Mouse (Mus musculus) CH12.LX (cell line): ENCODE data around the gene Dglucy. TPM values are rescaled to one million over a fixed set of nuclear protein-coding genes. Genes with fewer than 3 reads are reported as not detected.
A peak's percentile ranks its signal among the peaks of the same experiment; 100 is the strongest.

Source experiments
- DNase-seq: peaks from one replicate; pipeline ENCODE4 v3.0.0-alpha.2; 2013; ENCODE audit errors: extremely low read depth
- H3K27ac ChIP-seq: 2 replicates; pipeline ENCODE4 v1.5.1; 2012; ENCODE audit warnings: low read depth, mild to moderate bottlenecking, control low read depth, moderate library complexity; ENCODE audit not compliant: insufficient read depth
- H3K27me3 ChIP-seq: replicated peaks from 2 replicates; pipeline ENCODE3; 2012; ENCODE audit warnings: inconsistent platforms
- H3K36me3 ChIP-seq, 2 experiments: replicated peaks in 1 of 2; 2 replicates each; pipeline versions ENCODE3 to v1.6.1; 2012; ENCODE audit warnings: inconsistent platforms in 1 of 2, low read length in 1 of 2, mild to moderate bottlenecking in 1 of 2, mixed read lengths in 1 of 2, moderate library complexity in 1 of 2; ENCODE audit not compliant: control insufficient read depth in 1 of 2, insufficient read depth in 1 of 2
- H3K4me1 ChIP-seq, 2 experiments: 2 replicates each; pipeline ENCODE4 v1.6.1; 2012; ENCODE audit warnings: inconsistent platforms in 1 of 2, moderate library complexity in 1 of 2; ENCODE audit not compliant: insufficient read depth in 2 of 2, control insufficient read depth in 1 of 2
- H3K4me2 ChIP-seq: 2 replicates; pipeline ENCODE4 v1.6.1; 2012; ENCODE audit warnings: low read depth, mild to moderate bottlenecking, control low read depth; ENCODE audit not compliant: poor library complexity, insufficient read depth, severe bottlenecking
- H3K4me3 ChIP-seq, 3 experiments: fragments of 150-350 bp in 1 of 3; sonication (generic) in 1 of 3; replicated peaks in 1 of 3; 2 replicates each; pipeline versions ENCODE3 to v1.5.1; 2011 to 2012; ENCODE audit warnings: low read depth in 2 of 3, low read length in 2 of 3, mild to moderate bottlenecking in 2 of 3, moderate library complexity in 2 of 3, control low read depth in 1 of 3, improper control_type of control experiment in 1 of 3, inconsistent platforms in 1 of 3, mixed read lengths in 1 of 3; ENCODE audit not compliant: poor library complexity in 1 of 3
- H3K79me2 ChIP-seq: replicated peaks from 2 replicates; pipeline ENCODE4 v1.6.1; 2012; ENCODE audit warnings: mild to moderate bottlenecking, moderate library complexity; ENCODE audit not compliant: control insufficient read depth, poor library complexity, insufficient read depth, severe bottlenecking; ENCODE audit errors: extremely low read depth
- H3K9ac ChIP-seq: 2 replicates; pipeline ENCODE4 v1.6.1; 2012; ENCODE audit warnings: low read depth, mild to moderate bottlenecking, control low read depth, moderate library complexity; ENCODE audit not compliant: insufficient read depth
- H3K9me3 ChIP-seq: replicated peaks from 2 replicates; pipeline ENCODE3; 2012; ENCODE audit warnings: low read length, inconsistent platforms, mixed read lengths
- BHLHE40 ChIP-seq: IDR thresholded peaks from 2 replicates; pipeline ENCODE4 v1.6.1; 2011; ENCODE audit warnings: mild to moderate bottlenecking, low read depth, low read length, improper control_type of control experiment
- CHD2 ChIP-seq: IDR thresholded peaks from 2 replicates; pipeline ENCODE4 v1.6.1; 2011; ENCODE audit warnings: low read length, improper control_type of control experiment
- EP300 ChIP-seq: IDR thresholded peaks from 2 replicates; pipeline ENCODE4 v1.6.1; 2011; ENCODE audit warnings: low read length, improper control_type of control experiment
- GABPA ChIP-seq: IDR thresholded peaks from 2 replicates; pipeline ENCODE4 v1.6.1; 2012; ENCODE audit warnings: low read depth, low read length, improper control_type of control experiment, inconsistent platforms; ENCODE audit not compliant: insufficient replicate concordance
- KAT2A ChIP-seq: IDR thresholded peaks from 2 replicates; pipeline ENCODE4 v1.6.1; 2012; ENCODE audit warnings: low read length, improper control_type of control experiment, inconsistent platforms; ENCODE audit not compliant: insufficient replicate concordance
- MAFK ChIP-seq: IDR thresholded peaks from 2 replicates; pipeline ENCODE4 v1.6.1; 2011; ENCODE audit warnings: low read length, improper control_type of control experiment; ENCODE audit not compliant: insufficient replicate concordance
- MAX ChIP-seq: IDR thresholded peaks from 2 replicates; pipeline ENCODE4 v1.6.1; 2011; ENCODE audit warnings: low read length, improper control_type of control experiment
- MAZ ChIP-seq: IDR thresholded peaks from 2 replicates; pipeline ENCODE4 v1.6.1; 2012; ENCODE audit warnings: low read depth, mild to moderate bottlenecking, inconsistent platforms, low read length, improper control_type of control experiment, moderate library complexity
- MEF2A ChIP-seq: IDR thresholded peaks from 2 replicates; pipeline ENCODE4 v1.6.1; 2014; ENCODE audit warnings: low read depth, mild to moderate bottlenecking, inconsistent platforms, low read length, improper control_type of control experiment, borderline replicate concordance
- MYC ChIP-seq: IDR thresholded peaks from 2 replicates; pipeline ENCODE4 v1.6.1; 2011; ENCODE audit warnings: low read depth, mild to moderate bottlenecking, improper control_type of control experiment, low read length
- NRF1 ChIP-seq: IDR thresholded peaks from 2 replicates; pipeline ENCODE4 v1.6.1; 2014; ENCODE audit warnings: low read depth, mild to moderate bottlenecking, inconsistent platforms, low read length, improper control_type of control experiment, moderate library complexity
- POLR2A ChIP-seq: IDR thresholded peaks from 2 replicates; pipeline ENCODE4 v1.6.1; 2011; ENCODE audit warnings: low read depth, mild to moderate bottlenecking, improper control_type of control experiment, low read length
- RAD21 ChIP-seq: IDR thresholded peaks from 2 replicates; pipeline ENCODE4 v1.6.1; 2011; ENCODE audit warnings: low read depth, mild to moderate bottlenecking, low read length, improper control_type of control experiment, moderate library complexity
- RCOR1 ChIP-seq: conservative IDR thresholded peaks from 2 replicates; pipeline ENCODE4 v1.6.1; 2012; ENCODE audit warnings: low read depth, mild to moderate bottlenecking, inconsistent platforms, low read length, improper control_type of control experiment
- SMC3 ChIP-seq: IDR thresholded peaks from 2 replicates; pipeline ENCODE4 v1.6.1; 2011; ENCODE audit warnings: low read depth, low read length, improper control_type of control experiment
- TBP ChIP-seq: conservative IDR thresholded peaks from 2 replicates; pipeline ENCODE4 v1.6.1; 2011; ENCODE audit warnings: low read depth, low read length, improper control_type of control experiment
- ZC3H11A ChIP-seq: IDR thresholded peaks from 2 replicates; pipeline ENCODE4 v1.6.1; 2012; ENCODE audit warnings: low read depth, mild to moderate bottlenecking, inconsistent platforms, low read length, improper control_type of control experiment
- ZKSCAN1 ChIP-seq: IDR thresholded peaks from 2 replicates; pipeline ENCODE4 v1.6.1; 2012; ENCODE audit warnings: low read depth, inconsistent platforms, low read length, improper control_type of control experiment, borderline replicate concordance
- dilution Hi-C: fragments of 300-500 bp; cut with MboI; formaldehyde crosslinking; loops from 2 replicates; pipeline ENCODE4 v1.14.3; 2020; ENCODE audit warnings: low sequenced_read_pairs; ENCODE audit not compliant: extremely low pct_unique_long_range_greater_than_20kb, extremely low pct_ligation_motif_present
- in situ Hi-C: fragments of 300-500 bp; cut with MboI; formaldehyde crosslinking; loops from 3 replicates; pipeline ENCODE4 v1.14.3; 2019; ENCODE audit warnings: low sequenced_read_pairs, low pct_ligation_motif_present, low pct_unique_long_range_greater_than_20kb, mixed read lengths
- polyA plus RNA-seq: library from polyadenylated mRNA; unstranded; fragments of >175 nt; gene quantifications from 2 replicates; pipeline ENCODE4 v1.2.1, GENCODE M21; 2012; ENCODE audit warnings: low read depth; ENCODE audit not compliant: insufficient read length
- total RNA-seq, 2 experiments: library from RNA; depleted of rRNA; stranded (reverse); fragments of 300-350 nt in 1 of 2; fragments of >200 nt in 1 of 2; gene quantifications; 2 replicates each; pipeline ENCODE4 v1.2.3; 2012 to 2014

Gene Dglucy
- total and polyA plus RNA-seq, 3 experiments: 5.5 to 20.6 (median 10.1) TPM

DNA sequence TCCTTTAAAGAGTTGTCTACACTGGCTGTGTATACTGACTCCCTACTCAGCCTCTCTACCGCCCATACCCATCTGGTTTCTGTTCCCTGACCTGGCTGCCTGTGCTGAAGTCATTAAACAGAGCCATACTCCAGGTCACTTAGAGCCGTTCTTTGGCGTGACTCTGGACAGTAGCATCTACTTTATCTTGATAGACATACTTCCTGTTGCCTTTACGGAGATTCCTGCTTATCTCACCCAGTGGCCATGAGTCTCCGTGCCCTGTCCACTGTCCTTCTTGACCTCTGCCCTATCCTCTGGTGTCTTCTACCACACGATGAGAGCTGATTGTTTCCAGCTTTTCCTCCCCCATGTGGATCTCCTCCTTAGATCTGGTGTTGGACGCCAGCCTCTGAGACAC is 6.5 kb downstream of the Dglucy start:
- Histone ChIP-seq H3K4me2 (peak overlapping the region; percentile 38; the same call in 1 of the 2 replicates), H3K27me3 (no peaks in the 10 kb centered on the region), H3K27ac (no peak overlapping the region), H3K36me3 (peaks cover 0 to 11% of the 10 kb centered on the region in 2 experiments), H3K79me2 (no peaks in the 10 kb centered on the region), H3K9ac (no peak overlapping the region), H3K4me1 (peaks cover 5 to 8% of the 10 kb centered on the region in 2 experiments), H3K4me3 (no peak overlapping the region), H3K9me3 (no peaks in the 10 kb centered on the region)
- no peak for DNase-seq
- dilution Hi-C loops: no loop called here
- TF ChIP-seq POLR2A (no peak), RCOR1 (no peak), MAX (no peak), MAZ (no peak), NRF1 (no peak), MEF2A (no peak), BHLHE40 (no peak), RAD21 (no peak), ZC3H11A (no peak), ZKSCAN1 (no peak), SMC3 (no peak), MAFK (no peak), MYC (no peak)
- in situ Hi-C loops: no loop called here

DNA sequence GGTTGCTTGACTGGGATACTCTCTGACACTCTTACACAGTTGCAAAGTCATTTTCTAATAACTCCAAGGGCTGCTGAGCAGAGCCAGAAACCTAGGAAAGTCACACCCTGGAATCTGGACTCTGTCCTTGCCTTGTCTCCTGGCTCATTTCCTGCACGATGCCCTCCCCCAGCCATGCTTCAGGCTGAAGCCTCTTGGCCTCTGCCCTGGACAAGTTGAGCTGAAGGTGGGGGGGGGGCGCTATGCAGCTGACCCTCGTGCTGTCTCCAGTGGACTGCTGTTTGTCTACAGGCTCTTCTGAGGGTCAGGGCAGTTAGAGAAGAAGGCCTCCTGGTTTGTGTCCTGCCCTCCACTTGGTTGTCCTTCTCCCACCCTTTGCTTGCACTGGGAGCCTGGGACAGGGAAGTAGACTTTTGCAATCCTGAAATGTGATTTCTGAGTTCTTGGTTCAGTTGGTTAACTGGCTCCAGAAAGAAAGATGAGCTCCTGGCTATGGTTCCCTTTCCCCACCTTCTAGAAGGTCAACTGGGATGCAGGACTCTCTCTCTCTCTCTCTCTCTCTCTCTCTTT is 11.2 kb downstream of the Dglucy start:
- H3K4me1 ChIP-seq: peaks cover 10 to 17% of the 10 kb centered on the region in 2 experiments
- no peak overlapping the region for H3K27ac ChIP-seq
- H3K27me3 ChIP-seq: no peaks in the 10 kb centered on the region
- dilution Hi-C loops (no loop called here), in situ Hi-C loops (no loop called here)
- no peaks in the 10 kb centered on the region for H3K79me2 ChIP-seq
- no peak for DNase-seq
- no peaks in the 10 kb centered on the region for H3K9me3 ChIP-seq
- peaks cover 0 to 9% of the 10 kb centered on the region in 2 experiments for H3K36me3 ChIP-seq
- TF ChIP-seq KAT2A (no peak), CHD2 (no peak), GABPA (no peak), RCOR1 (no peak), TBP (no peak), MEF2A (no peak), EP300 (no peak)
- TF ChIP-seq, all 38 proteins: peak for 0
- no peak overlapping the region for H3K4me2 ChIP-seq
- H3K4me3 ChIP-seq: no peak overlapping the region
- H3K9ac ChIP-seq: no peak overlapping the region
